Comparison of ENCODE assay signal across 10 mouse cellular contexts in the genomic region with DNA sequence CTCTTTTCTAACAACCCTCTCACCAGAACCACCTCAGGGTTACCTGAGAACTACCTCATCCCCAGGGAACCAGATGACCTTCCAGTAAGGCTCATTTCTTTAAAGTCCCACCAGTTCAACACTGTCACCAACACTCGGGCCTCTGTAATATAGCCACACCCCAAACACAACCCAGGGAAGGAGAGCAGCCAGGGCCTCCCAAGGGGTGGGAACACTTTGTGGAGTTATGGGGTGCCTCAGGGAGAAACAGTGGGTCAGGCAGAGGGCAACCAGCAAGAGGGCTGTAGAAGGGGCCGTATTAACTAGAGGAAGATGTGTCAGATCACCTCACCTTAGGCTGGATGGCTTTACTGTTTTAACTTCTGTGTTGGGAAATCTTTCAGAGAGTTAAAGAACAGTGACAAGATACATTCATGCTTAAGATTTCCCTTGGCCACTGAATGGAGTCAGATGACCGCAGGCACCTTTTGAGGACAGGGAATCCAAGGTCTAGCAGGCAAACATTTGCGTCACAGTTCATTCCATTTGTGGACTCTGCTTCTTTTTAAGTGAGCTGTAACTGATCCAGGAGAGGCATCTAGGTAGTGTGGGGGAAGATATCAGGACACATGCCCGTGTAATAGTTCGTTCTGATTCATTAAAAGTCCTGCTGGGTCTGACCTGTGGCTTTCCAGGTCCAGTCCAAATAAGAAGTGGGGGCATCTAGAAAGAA.
DNase-seq lines count a peak whose midpoint lies in the region; ATAC-seq and TF ChIP-seq lines count a peak whose summit lies in the region.
"Had no signal": no experiment of that assay in that cellular context is flagged by ENCODE, and none has a peak within 500 bp of the region (broad histone marks: within the 10 kb centered on the region; RNA-seq: fewer than 3 reads in every experiment).

No protein-coding gene starts in this region.

- H3K9ac ChIP-seq in forebrain, embryonic 11.5 days (ENCODE audit: low read length) = no peak overlapping the region
- H3K9ac ChIP-seq in intestine, embryonic 15.5 days = no peak overlapping the region
- 0 out of 2 replicates have a peak overlapping the region, but pooled peaks have one; percentile 4 for H3K9ac ChIP-seq in midbrain, postnatal 0 days (replicated peaks; ENCODE audit: low read length, poor library complexity, severe bottlenecking)
- H3K9ac ChIP-seq: liver, embryonic 14.5 days had no signal

- no peak for ATAC-seq in forebrain, embryonic 11.5 days (replicated peaks; ENCODE audit: low FRiP score)
- 0 out of 2 replicates have a peak, but pooled peaks have one; percentile 18 for ATAC-seq in intestine, embryonic 15.5 days
- ATAC-seq in midbrain, postnatal 0 days (ENCODE audit: low FRiP score) = no peak

- no peaks in the 10 kb centered on the region for H3K9me3 ChIP-seq in forebrain, embryonic 11.5 days (ENCODE audit: control insufficient read depth, low read length)
- H3K9me3 ChIP-seq in intestine, embryonic 15.5 days = no peaks in the 10 kb centered on the region
- H3K9me3 ChIP-seq in midbrain, postnatal 0 days (ENCODE audit: low read length) = no peaks in the 10 kb centered on the region

- TF ChIP-seq CTCF in left cerebral cortex, adult 2 months (IDR thresholded peaks at IDR 0.05) = no peak
- TF ChIP-seq CTCF in midbrain, postnatal 0 days (IDR thresholded peaks at IDR 0.05) = no peak

- H3K27ac ChIP-seq in left cerebral cortex, adult 2 months = peak overlapping the region; percentile 42; the same call in 1 of the 2 replicates
- no peak overlapping the region for H3K27ac ChIP-seq in forebrain, embryonic 11.5 days (ENCODE audit: low read depth, low read length)
- no peak overlapping the region for H3K27ac ChIP-seq in intestine, embryonic 15.5 days
- no peak overlapping the region for H3K27ac ChIP-seq in midbrain, postnatal 0 days (ENCODE audit: low read depth, low read length)
- H3K27ac ChIP-seq: liver, embryonic 14.5 days had no signal

- no peaks in the 10 kb centered on the region for H3K27me3 ChIP-seq in forebrain, embryonic 11.5 days (ENCODE audit: control insufficient read depth, insufficient read depth, low read length)
- H3K27me3 ChIP-seq in intestine, embryonic 15.5 days (replicated peaks) = no peaks in the 10 kb centered on the region
- no peaks in the 10 kb centered on the region for H3K27me3 ChIP-seq in midbrain, postnatal 0 days (ENCODE audit: insufficient read depth, low read length)

- no peak for DNase-seq in left cerebral cortex, adult 2 months (ENCODE audit: extremely low spot score in 1 of 2, low spot score in 2 of 2)
- DNase-seq in left cerebral cortex, adult 11 months (ENCODE audit: low spot score) = no peak
- DNase-seq in forebrain, embryonic 11.5 days (ENCODE audit: low spot score) = no peak
- no peak for DNase-seq in midbrain, postnatal 0 days (ENCODE audit: low spot score)
- no peak for DNase-seq in adrenal gland, postnatal 14 days
- DNase-seq in right cerebral cortex, adult 2 months (ENCODE audit: low spot score in 2 of 2) = no peak
- DNase-seq in cerebellum, adult 9-11 months = no peak
- DNase-seq: thymus, postnatal 14 days had no signal

- intact Hi-C loops in left cerebral cortex, adult 2 months (cut with DNase I) = loop anchor here (5.0 kb wide), 1 partner anchor 149 kb away; no protein-coding TSS in a partner anchor

- 0 out of 2 replicates have a peak overlapping the region, but pooled peaks have one; percentile 80 for H3K4me2 ChIP-seq in forebrain, embryonic 11.5 days (ENCODE audit: low read depth, low read length, severe bottlenecking)
- H3K4me2 ChIP-seq in intestine, embryonic 15.5 days (replicated peaks) = peak overlapping the region; percentile 82
- H3K4me2 ChIP-seq in midbrain, postnatal 0 days (ENCODE audit: low read depth, low read length, poor library complexity, severe bottlenecking) = peak overlapping the region; percentile 73

- no peaks in the 10 kb centered on the region for H3K36me3 ChIP-seq in forebrain, embryonic 11.5 days (ENCODE audit: control insufficient read depth, insufficient read depth, low read length)
- no peaks in the 10 kb centered on the region for H3K36me3 ChIP-seq in intestine, embryonic 15.5 days
- no peaks in the 10 kb centered on the region for H3K36me3 ChIP-seq in midbrain, postnatal 0 days (ENCODE audit: insufficient read depth, low read length)

- peaks cover 4% of the 10 kb centered on the region; the same call in 1 of the 2 replicates for H3K4me1 ChIP-seq in forebrain, embryonic 11.5 days (replicated peaks; ENCODE audit: control insufficient read depth, insufficient read depth, low read length)
- peaks cover 9% of the 10 kb centered on the region; the same call in 1 of the 2 replicates for H3K4me1 ChIP-seq in intestine, embryonic 15.5 days (replicated peaks)
- peaks cover 3% of the 10 kb centered on the region for H3K4me1 ChIP-seq in midbrain, postnatal 0 days (ENCODE audit: insufficient read depth, low read length)

- 86% methylated on average over 6 of the region's 6 CpGs for WGBS in forebrain, embryonic 11.5 days
- WGBS in intestine, embryonic 15.5 days = 74% methylated on average over 6 of the region's 6 CpGs
- 91% methylated on average over 6 of the region's 6 CpGs for WGBS in midbrain, postnatal 0 days

- H3K4me3 ChIP-seq in left cerebral cortex, adult 2 months = peak overlapping the region; percentile 57
- no peak overlapping the region for H3K4me3 ChIP-seq in forebrain, embryonic 11.5 days (ENCODE audit: low read depth, low read length)
- H3K4me3 ChIP-seq in intestine, embryonic 15.5 days (replicated peaks) = peak overlapping the region; percentile 40; the same call in 1 of the 2 replicates
- peak overlapping the region; percentile 34; the same call in 1 of the 2 replicates for H3K4me3 ChIP-seq in midbrain, postnatal 0 days (ENCODE audit: low read depth, low read length)
